Mouse (Mus musculus) spleen, adult 2 months (tissue): Measurements from ENCODE around the gene Shc2. TPM values are rescaled to one million over a fixed set of nuclear protein-coding genes. Genes with fewer than 3 reads are reported as not detected.
A peak's percentile ranks its signal among the peaks of the same experiment; 100 is the strongest.

Source experiments
- DNase-seq, 2 experiments: peaks; one replicate each; pipeline versions ENCODE4 v3.0.0 to v3.0.0-alpha.2; 2012 to 2021; ENCODE audit warnings: low spot score in 2 of 2, low read depth in 1 of 2
- H3K27ac ChIP-seq: fragments of 200-500 bp; 2 replicates; pipeline ENCODE4 v1.5.1; 2012; ENCODE audit warnings: low read length, inconsistent platforms; ENCODE audit not compliant: insufficient read depth
- H3K27me3 ChIP-seq: fragments of 200-500 bp; 2 replicates; pipeline ENCODE4 v1.6.1; 2012; ENCODE audit warnings: mild to moderate bottlenecking, moderate library complexity, low read length, inconsistent platforms; ENCODE audit not compliant: control insufficient read depth, insufficient read depth
- H3K36me3 ChIP-seq: fragments of 200-500 bp; 2 replicates; pipeline ENCODE4 v1.6.1; 2012; ENCODE audit warnings: mild to moderate bottlenecking, low read length, inconsistent platforms; ENCODE audit not compliant: control insufficient read depth, insufficient read depth
- H3K4me1 ChIP-seq: fragments of 200-500 bp; 2 replicates; pipeline ENCODE4 v1.6.1; 2011; ENCODE audit warnings: inconsistent platforms; ENCODE audit not compliant: control insufficient read depth, insufficient read depth, insufficient read length
- H3K4me3 ChIP-seq: fragments of 200-500 bp; 2 replicates; pipeline ENCODE4 v1.5.1; 2011; ENCODE audit warnings: mild to moderate bottlenecking, inconsistent platforms; ENCODE audit not compliant: insufficient read depth, insufficient read length; ENCODE audit errors: extremely low read depth
- CTCF ChIP-seq: fragments of 200-500 bp; IDR thresholded peaks from 2 replicates; pipeline ENCODE4 v1.5.1; 2011; ENCODE audit warnings: mild to moderate bottlenecking, inconsistent platforms; ENCODE audit not compliant: insufficient read depth, insufficient read length, insufficient replicate concordance; ENCODE audit errors: extremely low read depth
- POLR2A ChIP-seq: fragments of 200-500 bp; IDR thresholded peaks from 2 replicates; pipeline ENCODE4 v1.6.1; 2011; ENCODE audit warnings: low read depth, low read length, inconsistent platforms
- WGBS: fragments of 180-500 bp; shearing (Covaris S2); methylation state at CpG from one replicate; pipeline ENCODE4 v1.1.7; 2018; 5-methylcytosine and 5-hydroxymethylcytosine counted together
- polyA plus RNA-seq: library from polyadenylated mRNA; depleted of rRNA; stranded (reverse); fragments of >200 nt; gene quantifications from 2 replicates; pipeline ENCODE4 v1.2.3, GENCODE M21; 2012

The Shc2 gene
- polyA plus RNA-seq, 1 experiment: 1.3 TPM

DNA sequence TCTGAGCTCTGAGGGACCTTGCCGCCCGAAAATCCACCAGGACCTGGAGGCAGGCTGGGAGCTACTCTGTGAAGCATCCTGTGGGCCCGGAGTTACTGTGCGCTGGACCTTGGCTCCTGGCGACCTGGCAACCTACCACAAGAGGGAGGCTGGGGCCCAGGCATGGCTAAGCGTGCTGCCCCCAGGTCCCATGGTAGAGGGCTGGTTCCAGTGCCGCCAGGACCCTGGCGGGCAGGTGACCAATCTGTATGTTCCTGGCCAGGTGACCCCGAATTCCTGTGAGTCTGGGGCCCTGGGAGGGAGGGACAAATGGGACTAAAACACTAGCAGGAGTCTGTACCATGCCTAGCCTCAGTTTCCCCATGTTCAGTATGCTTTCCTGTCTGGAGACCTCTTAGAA lies 28.8 kb upstream of the Shc2 start:
- Histone ChIP-seq H3K27ac (no peak overlapping the region), H3K36me3 (no peaks in the 10 kb centered on the region), H3K4me3 (no peak overlapping the region), H3K27me3 (no peaks in the 10 kb centered on the region), H3K4me1 (peaks cover 8% of the 10 kb centered on the region; the same call in 1 of the 2 replicates)
- TF ChIP-seq CTCF: no peak
- no peak for TF ChIP-seq POLR2A
- 78% methylated on average over 9 of the region's 9 CpGs for WGBS
- DNase-seq: no peak

DNA sequence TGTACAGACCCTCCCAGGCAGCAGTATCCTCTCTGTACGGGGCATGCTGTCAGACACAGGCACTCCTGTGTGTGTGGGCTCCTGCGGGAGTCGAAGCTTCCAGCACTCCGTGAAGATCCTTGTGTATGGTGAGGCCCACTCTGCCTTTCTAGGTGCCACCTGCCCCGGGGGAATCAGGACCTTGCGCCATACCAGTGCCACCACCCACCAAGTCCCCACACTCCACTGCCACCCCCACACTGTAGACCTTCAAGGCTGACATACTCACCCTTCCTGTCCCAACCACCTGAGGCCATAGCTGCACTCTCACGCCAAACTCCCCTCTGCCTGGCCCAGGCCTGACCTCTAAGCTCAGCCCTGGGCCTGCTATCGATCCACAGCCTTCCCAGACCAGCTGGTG lies 27.3 kb upstream of the Shc2 start:
- WGBS: 87% methylated on average over 8 of the region's 8 CpGs
- H3K4me1 ChIP-seq: peaks cover 2% of the 10 kb centered on the region; the same call in 1 of the 2 replicates
- no peaks in the 10 kb centered on the region for H3K27me3 ChIP-seq
- no peak overlapping the region for H3K27ac ChIP-seq
- no peak for DNase-seq
- no peak for TF ChIP-seq POLR2A
- no peak for TF ChIP-seq CTCF
- no peak overlapping the region for H3K4me3 ChIP-seq
- no peaks in the 10 kb centered on the region for H3K36me3 ChIP-seq

DNA sequence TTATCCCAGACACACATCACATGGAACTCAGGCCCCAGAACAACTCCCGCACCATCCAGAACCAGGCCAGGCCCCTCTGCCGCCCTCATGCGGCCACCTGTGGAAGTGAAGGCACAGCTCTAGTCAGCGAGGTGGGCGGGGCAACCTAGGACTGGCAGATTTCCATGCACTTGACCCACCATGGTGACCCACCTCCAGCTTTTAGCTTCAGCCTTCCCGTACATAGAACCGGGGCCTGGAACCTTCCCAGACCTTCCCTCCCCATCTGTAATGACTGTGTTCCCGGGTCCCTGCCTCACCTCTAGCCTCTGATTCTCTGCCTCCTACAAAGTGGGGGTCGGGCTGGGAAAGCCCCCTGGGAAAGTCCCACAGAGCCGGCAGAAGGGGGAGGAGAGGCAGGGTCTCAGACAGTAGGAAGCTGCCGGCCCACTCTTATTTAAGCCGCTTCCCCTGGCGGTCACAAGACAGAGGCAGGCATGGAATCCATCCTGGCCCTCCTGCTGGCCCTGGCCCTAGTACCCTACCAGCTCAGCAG lies 26.5 kb upstream of the Shc2 start, which contains the start of gene Madcam1:
Madcam1 (plus strand) TSS at position 429 of the 535 bp plus-strand sequence.
- Histone ChIP-seq H3K27ac (no peak within 1 kb of the TSS), H3K27me3 (no peaks in the 10 kb centered on the region), H3K4me3 (no peak within 1 kb of the TSS), H3K4me1 (no peaks in the 10 kb centered on the region), H3K36me3 (no peaks in the 10 kb centered on the region)
- TF ChIP-seq POLR2A: no peak
- peak; percentile 89 for TF ChIP-seq CTCF
- peak in 1 of 2 experiments; percentile 67 for DNase-seq
- 22% methylated on average over 13 of the region's 13 CpGs for WGBS

DNA sequence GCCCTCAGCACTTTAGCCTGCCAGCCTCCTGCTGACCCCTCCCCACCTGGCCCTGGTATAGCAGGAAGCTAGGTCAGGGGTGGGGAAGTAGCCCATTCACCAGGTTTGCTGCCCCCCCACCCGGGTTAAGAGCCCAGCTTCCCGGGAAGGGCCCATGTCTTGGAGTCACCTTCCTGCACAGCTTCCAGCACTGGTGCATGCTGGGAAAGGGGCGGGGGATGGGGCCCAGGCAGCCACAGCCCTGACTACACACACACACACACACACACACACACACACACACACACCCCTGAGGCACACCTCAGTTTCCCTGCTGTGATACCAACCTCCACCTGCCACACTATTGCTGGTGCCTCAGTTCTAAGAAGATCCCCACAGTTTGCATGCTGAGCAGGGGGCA lies 24.1 kb upstream of the Shc2 start:
- no peak overlapping the region for H3K27ac ChIP-seq
- no peaks in the 10 kb centered on the region for H3K36me3 ChIP-seq
- DNase-seq: no peak
- no peaks in the 10 kb centered on the region for H3K27me3 ChIP-seq
- H3K4me1 ChIP-seq: no peaks in the 10 kb centered on the region
- 55% methylated on average over 3 of the region's 3 CpGs for WGBS
- TF ChIP-seq POLR2A (no peak), CTCF (no peak)
- no peak overlapping the region for H3K4me3 ChIP-seq

DNA sequence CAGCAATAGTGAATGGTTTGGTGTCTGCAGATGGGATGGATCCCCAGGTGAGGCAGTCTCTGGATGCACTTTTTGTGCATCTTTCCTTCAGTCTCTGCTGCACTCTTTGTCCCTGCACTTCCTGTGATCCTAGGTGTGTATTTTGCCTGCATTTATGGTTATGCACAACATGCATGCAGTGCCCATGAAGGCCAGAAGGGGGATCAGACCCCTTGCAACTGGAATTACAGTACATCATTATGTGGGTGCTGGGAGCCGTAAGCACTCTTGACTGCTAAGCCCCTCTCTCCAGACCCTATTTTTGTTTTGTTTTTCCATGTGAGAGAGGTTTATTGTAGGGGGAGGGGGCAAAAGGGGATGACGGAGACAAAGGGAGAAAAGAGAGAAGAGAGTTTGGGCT lies 22.6 kb upstream of the Shc2 start:
- H3K27me3 ChIP-seq: no peaks in the 10 kb centered on the region
- no peak overlapping the region for H3K4me3 ChIP-seq
- no peaks in the 10 kb centered on the region for H3K36me3 ChIP-seq
- no peak for DNase-seq
- no peaks in the 10 kb centered on the region for H3K4me1 ChIP-seq
- TF ChIP-seq CTCF (no peak), POLR2A (no peak)
- WGBS: 86% methylated on average over 2 of the region's 2 CpGs
- H3K27ac ChIP-seq: no peak overlapping the region

DNA sequence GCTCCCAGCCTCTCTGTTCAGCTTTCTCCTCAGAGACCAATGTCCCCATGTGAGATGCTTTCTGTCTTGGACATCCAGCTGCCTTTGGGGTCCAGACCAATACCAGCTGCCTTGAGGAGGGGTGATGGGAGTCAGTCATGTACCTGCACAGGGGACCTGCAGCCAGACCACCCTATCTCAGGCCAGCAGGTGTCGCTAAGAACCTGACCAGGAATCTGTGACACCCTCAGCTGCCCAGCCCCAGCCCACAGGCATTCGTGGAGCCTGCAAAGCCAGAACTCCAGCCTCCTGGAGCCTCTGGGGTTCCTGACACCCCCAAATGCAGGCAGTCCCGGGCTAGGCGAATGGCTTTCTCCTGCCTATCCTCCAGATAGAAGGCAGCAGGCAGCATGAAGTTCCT lies 21.1 kb upstream of the Shc2 start:
- no peak for DNase-seq
- WGBS: 37% methylated on average over 4 of the region's 4 CpGs
- no peak overlapping the region for H3K27ac ChIP-seq
- no peaks in the 10 kb centered on the region for H3K27me3 ChIP-seq
- no peak overlapping the region for H3K4me3 ChIP-seq
- H3K36me3 ChIP-seq: no peaks in the 10 kb centered on the region
- no peaks in the 10 kb centered on the region for H3K4me1 ChIP-seq
- TF ChIP-seq CTCF (no peak), POLR2A (no peak)

DNA sequence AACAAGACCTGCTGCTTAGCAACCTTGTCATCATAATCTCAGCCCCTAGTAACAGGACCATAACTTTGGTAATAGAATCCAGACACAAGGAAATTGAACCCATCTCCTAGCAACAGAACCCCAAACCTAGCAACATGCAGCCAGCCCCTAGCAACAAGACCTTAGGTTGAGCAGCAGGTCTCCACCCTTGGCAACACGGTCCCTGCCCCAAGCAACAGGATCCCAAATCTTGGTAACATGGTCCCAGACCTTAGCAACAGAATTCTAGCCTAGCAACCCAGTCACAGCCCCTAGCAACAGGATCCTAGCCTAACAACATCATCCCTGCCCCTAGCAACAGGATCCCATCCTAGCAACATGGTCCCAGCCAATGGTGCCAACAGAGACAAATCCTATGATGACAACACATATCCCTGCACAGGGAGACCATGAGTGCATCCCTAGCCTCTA lies 17.3 kb upstream of the Shc2 start:
- no peak overlapping the region for H3K4me3 ChIP-seq
- H3K4me1 ChIP-seq: no peaks in the 10 kb centered on the region
- no peak for TF ChIP-seq CTCF
- TF ChIP-seq POLR2A: no peak
- H3K36me3 ChIP-seq: no peaks in the 10 kb centered on the region
- H3K27me3 ChIP-seq: no peaks in the 10 kb centered on the region
- WGBS: 58% methylated on average over 1 of the region's 1 CpGs
- DNase-seq: no peak
- H3K27ac ChIP-seq: no peak overlapping the region
